Mouse (Mus musculus) hindbrain, embryonic 13.5 days (tissue): Measurements from ENCODE around the gene Thrb. TPM values are rescaled to one million over a fixed set of nuclear protein-coding genes. Genes with fewer than 3 reads are reported as not detected.

Experiments used
- ATAC-seq: fragments of 200-750 bp; cut with Nextera tagmentation; 2 replicates; pipeline ENCODE4 v1.8.0; 2017; ENCODE audit warnings: moderate TSS enrichment; ENCODE audit not compliant: low FRiP score
- H3K27ac ChIP-seq: fragments of 300-500 bp; sonication (generic); 2 replicates; pipeline ENCODE4 v1.5.1; 2015; ENCODE audit warnings: inconsistent platforms, mild to moderate bottlenecking, moderate library complexity
- H3K27me3 ChIP-seq: fragments of 300-500 bp; sonication (generic); 2 replicates; pipeline ENCODE4 v1.6.1; 2015; ENCODE audit warnings: mild to moderate bottlenecking, inconsistent platforms
- H3K36me3 ChIP-seq: fragments of 300-500 bp; sonication (generic); 2 replicates; pipeline ENCODE4 v1.6.1; 2015; ENCODE audit warnings: mild to moderate bottlenecking, inconsistent platforms
- H3K4me1 ChIP-seq: fragments of 300-500 bp; sonication (generic); replicated peaks from 2 replicates; pipeline ENCODE4 v1.6.1; 2015; ENCODE audit warnings: inconsistent platforms
- H3K4me2 ChIP-seq: fragments of 300-500 bp; sonication (generic); 2 replicates; pipeline ENCODE4 v1.6.1; 2015; ENCODE audit warnings: inconsistent platforms, mild to moderate bottlenecking, moderate library complexity
- H3K4me3 ChIP-seq: fragments of 300-500 bp; sonication (generic); 2 replicates; pipeline ENCODE4 v1.5.1; 2015; ENCODE audit warnings: mild to moderate bottlenecking, inconsistent platforms
- H3K9ac ChIP-seq: fragments of 300-500 bp; sonication (generic); 2 replicates; pipeline ENCODE4 v1.6.1; 2015; ENCODE audit warnings: mild to moderate bottlenecking, inconsistent platforms
- H3K9me3 ChIP-seq: fragments of 300-500 bp; sonication (generic); 2 replicates; pipeline ENCODE4 v1.6.1; 2016; ENCODE audit warnings: inconsistent platforms
- WGBS: fragments of 180-500 bp; shearing (Covaris S2); methylation state at CpG from one replicate; pipeline ENCODE4 v1.1.7; 2015; 5-methylcytosine and 5-hydroxymethylcytosine counted together
- polyA plus RNA-seq: library from polyadenylated mRNA; unstranded; fragments of >200 nt; fragmentation: Nextera tagmentation; extraction: Ambion mirVana; gene quantifications from 2 replicates; pipeline ENCODE4 v1.2.1, GENCODE M21; 2015

Thrb gene
- polyA plus RNA-seq, 1 experiment from 2014 or later: 0.92 TPM

GRCm38 (mm10) chr14:17852236-17852635 is 192.2 kb downstream of the Thrb start:
- Histone ChIP-seq H3K9me3 (no peaks in the 10 kb centered on the region), H3K36me3 (no peaks in the 10 kb centered on the region), H3K4me3 (no peak overlapping the region), H3K9ac (no peak overlapping the region), H3K4me1 (no peaks in the 10 kb centered on the region), H3K27ac (no peak overlapping the region), H3K4me2 (no peak overlapping the region), H3K27me3 (no peaks in the 10 kb centered on the region)
- 87% methylated on average over 2 of the region's 2 CpGs for WGBS
- no peak for ATAC-seq

- H3K4me1 ChIP-seq: no peaks in the 10 kb centered on the region
- no peaks in the 10 kb centered on the region for H3K27me3 ChIP-seq
- H3K27ac ChIP-seq: no peak overlapping the region
- no peak overlapping the region for H3K9ac ChIP-seq
- no peaks in the 10 kb centered on the region for H3K36me3 ChIP-seq
- WGBS: 87% methylated on average over 5 of the region's 5 CpGs
- no peaks in the 10 kb centered on the region for H3K9me3 ChIP-seq
- no peak overlapping the region for H3K4me3 ChIP-seq
- no peak overlapping the region for H3K4me2 ChIP-seq
- no peak for ATAC-seq
These were observed 199.8 kb downstream of the Thrb start for GRCm38 (mm10) chr14:17859790-17860385.

GRCm38 (mm10) chr14:17862651-17863050 is 202.6 kb downstream of the Thrb start:
- WGBS: 85% methylated on average over 3 of the region's 3 CpGs

GRCm38 (mm10) chr14:17863701-17864320 is 203.8 kb downstream of the Thrb start:
- no peak overlapping the region for H3K9ac ChIP-seq
- H3K4me2 ChIP-seq: no peak overlapping the region
- H3K27ac ChIP-seq: no peak overlapping the region
- no peaks in the 10 kb centered on the region for H3K27me3 ChIP-seq
- WGBS: 68% methylated on average over 6 of the region's 6 CpGs
- H3K4me1 ChIP-seq: no peaks in the 10 kb centered on the region
- no peak for ATAC-seq
- H3K4me3 ChIP-seq: no peak overlapping the region
- no peaks in the 10 kb centered on the region for H3K36me3 ChIP-seq
- no peaks in the 10 kb centered on the region for H3K9me3 ChIP-seq

More at GRCm38 (mm10) chr14:17862651-17863050, 202.6 kb downstream of the Thrb start:
- H3K27me3 ChIP-seq: no peaks in the 10 kb centered on the region
- H3K4me3 ChIP-seq: no peak overlapping the region
- no peaks in the 10 kb centered on the region for H3K4me1 ChIP-seq
- no peaks in the 10 kb centered on the region for H3K36me3 ChIP-seq
- H3K27ac ChIP-seq: no peak overlapping the region
- no peak overlapping the region for H3K9ac ChIP-seq
- H3K9me3 ChIP-seq: no peaks in the 10 kb centered on the region
- ATAC-seq: no peak
- no peak overlapping the region for H3K4me2 ChIP-seq

- WGBS: 89% methylated on average over 6 of the region's 6 CpGs
These were observed 208.3 kb downstream of the Thrb start for GRCm38 (mm10) chr14:17868326-17868725.

GRCm38 (mm10) chr14:17875946-17876345 is 215.9 kb downstream of the Thrb start:
- no peak overlapping the region for H3K27ac ChIP-seq
- H3K9me3 ChIP-seq: no peaks in the 10 kb centered on the region
- no peak overlapping the region for H3K4me3 ChIP-seq
- 82% methylated on average over 2 of the region's 2 CpGs for WGBS
- no peaks in the 10 kb centered on the region for H3K4me1 ChIP-seq
- H3K4me2 ChIP-seq: no peak overlapping the region
- ATAC-seq: no peak
- H3K9ac ChIP-seq: no peak overlapping the region
- H3K36me3 ChIP-seq: no peaks in the 10 kb centered on the region
- H3K27me3 ChIP-seq: no peaks in the 10 kb centered on the region

More at GRCm38 (mm10) chr14:17868326-17868725, 208.3 kb downstream of the Thrb start:
- Histone ChIP-seq H3K27me3 (no peaks in the 10 kb centered on the region), H3K27ac (no peak overlapping the region), H3K9ac (no peak overlapping the region), H3K36me3 (no peaks in the 10 kb centered on the region), H3K9me3 (no peaks in the 10 kb centered on the region), H3K4me3 (no peak overlapping the region), H3K4me1 (no peaks in the 10 kb centered on the region), H3K4me2 (no peak overlapping the region)
- ATAC-seq: no peak

GRCm38 (mm10) chr14:17879446-17879845 is 219.4 kb downstream of the Thrb start:
- Histone ChIP-seq H3K9me3 (no peaks in the 10 kb centered on the region), H3K27me3 (no peaks in the 10 kb centered on the region), H3K9ac (no peak overlapping the region), H3K27ac (no peak overlapping the region), H3K4me1 (no peaks in the 10 kb centered on the region), H3K36me3 (no peaks in the 10 kb centered on the region), H3K4me3 (no peak overlapping the region), H3K4me2 (no peak overlapping the region)
- no peak for ATAC-seq
- WGBS: 92% methylated on average over 5 of the region's 5 CpGs

- no peaks in the 10 kb centered on the region for H3K27me3 ChIP-seq
- no peaks in the 10 kb centered on the region for H3K4me1 ChIP-seq
- H3K4me2 ChIP-seq: no peak overlapping the region
- H3K36me3 ChIP-seq: no peaks in the 10 kb centered on the region
- no peak overlapping the region for H3K4me3 ChIP-seq
- WGBS: 84% methylated on average over 13 of the region's 13 CpGs
- no peak overlapping the region for H3K9ac ChIP-seq
- H3K27ac ChIP-seq: no peak overlapping the region
- no peaks in the 10 kb centered on the region for H3K9me3 ChIP-seq
- ATAC-seq: no peak
These were observed 224.8 kb downstream of the Thrb start for GRCm38 (mm10) chr14:17884884-17885283.

- Histone ChIP-seq H3K9ac (no peak overlapping the region), H3K4me3 (no peak overlapping the region), H3K27me3 (no peaks in the 10 kb centered on the region), H3K4me2 (no peak overlapping the region), H3K9me3 (no peaks in the 10 kb centered on the region), H3K36me3 (no peaks in the 10 kb centered on the region), H3K27ac (no peak overlapping the region), H3K4me1 (no peaks in the 10 kb centered on the region)
- WGBS: 95% methylated on average over 3 of the region's 3 CpGs
- ATAC-seq: no peak
These were observed 225.3 kb downstream of the Thrb start for GRCm38 (mm10) chr14:17885320-17885719.

GRCm38 (mm10) chr14:17894791-17895190 is 234.7 kb downstream of the Thrb start:
- no peaks in the 10 kb centered on the region for H3K4me1 ChIP-seq
- no peak overlapping the region for H3K27ac ChIP-seq
- 81% methylated on average over 1 of the region's 1 CpGs for WGBS
- no peaks in the 10 kb centered on the region for H3K36me3 ChIP-seq
- H3K9ac ChIP-seq: no peak overlapping the region
- H3K27me3 ChIP-seq: no peaks in the 10 kb centered on the region
- no peaks in the 10 kb centered on the region for H3K9me3 ChIP-seq
- ATAC-seq: no peak
- H3K4me3 ChIP-seq: no peak overlapping the region
- H3K4me2 ChIP-seq: no peak overlapping the region

- no peak for ATAC-seq
- no peak overlapping the region for H3K27ac ChIP-seq
- WGBS: 90% methylated on average over 6 of the region's 6 CpGs
- no peaks in the 10 kb centered on the region for H3K27me3 ChIP-seq
- H3K4me1 ChIP-seq: no peaks in the 10 kb centered on the region
- H3K9ac ChIP-seq: no peak overlapping the region
- no peaks in the 10 kb centered on the region for H3K36me3 ChIP-seq
- no peak overlapping the region for H3K4me3 ChIP-seq
- no peaks in the 10 kb centered on the region for H3K9me3 ChIP-seq
- no peak overlapping the region for H3K4me2 ChIP-seq
These were observed 239.8 kb downstream of the Thrb start for GRCm38 (mm10) chr14:17899733-17900413.

GRCm38 (mm10) chr14:17900414-17900795 is 240.3 kb downstream of the Thrb start:
- Histone ChIP-seq H3K9ac (no peak overlapping the region), H3K27ac (no peak overlapping the region), H3K4me3 (no peak overlapping the region), H3K4me2 (no peak overlapping the region), H3K27me3 (no peaks in the 10 kb centered on the region), H3K4me1 (no peaks in the 10 kb centered on the region), H3K9me3 (no peaks in the 10 kb centered on the region), H3K36me3 (no peaks in the 10 kb centered on the region)
- ATAC-seq: 0 out of 2 replicates have a peak, but pooled peaks have one; percentile 45
- WGBS: 37% methylated on average over 3 of the region's 3 CpGs

- no peak overlapping the region for H3K4me3 ChIP-seq
These were observed 242.4 kb downstream of the Thrb start for GRCm38 (mm10) chr14:17902426-17902825.

More at GRCm38 (mm10) chr14:17902426-17902825, 242.4 kb downstream of the Thrb start:
- no peak for ATAC-seq
- Histone ChIP-seq H3K27me3 (no peaks in the 10 kb centered on the region), H3K36me3 (no peaks in the 10 kb centered on the region), H3K4me1 (no peaks in the 10 kb centered on the region), H3K9me3 (no peaks in the 10 kb centered on the region), H3K9ac (no peak overlapping the region), H3K27ac (no peak overlapping the region), H3K4me2 (no peak overlapping the region)
- 84% methylated on average over 2 of the region's 2 CpGs for WGBS
